Mouse (Mus musculus) heart, embryonic 10.5 days (tissue): ENCODE measurements around the gene Psd. TPM values are rescaled to one million over a fixed set of nuclear protein-coding genes. Genes with fewer than 3 reads are reported as not detected.

Source experiments
- DNase-seq: peaks from one replicate; pipeline ENCODE4 v3.0.0-alpha.2; 2017; ENCODE audit warnings: low spot score
- H3K27ac ChIP-seq: fragments of 300-500 bp; sonication (generic); 2 replicates; pipeline ENCODE4 v1.5.1; 2016; ENCODE audit warnings: mild to moderate bottlenecking
- H3K27me3 ChIP-seq: fragments of 300-500 bp; sonication (generic); 2 replicates; pipeline ENCODE4 v1.6.1; 2016; ENCODE audit warnings: mild to moderate bottlenecking; ENCODE audit not compliant: poor library complexity, insufficient read depth, severe bottlenecking
- H3K36me3 ChIP-seq: fragments of 300-500 bp; sonication (generic); 2 replicates; pipeline ENCODE4 v1.6.1; 2016; ENCODE audit warnings: mild to moderate bottlenecking, moderate library complexity
- H3K4me1 ChIP-seq: fragments of 300-500 bp; sonication (generic); 2 replicates; pipeline ENCODE4 v1.6.1; 2016; ENCODE audit warnings: mild to moderate bottlenecking
- H3K4me3 ChIP-seq: fragments of 300-500 bp; sonication (generic); 2 replicates; pipeline ENCODE4 v1.5.1; 2016; ENCODE audit warnings: mild to moderate bottlenecking, moderate library complexity
- H3K9me3 ChIP-seq: fragments of 300-500 bp; sonication (generic); 2 replicates; pipeline ENCODE4 v1.6.1; 2016; ENCODE audit warnings: mild to moderate bottlenecking, moderate library complexity
- WGBS: fragments of 180-500 bp; shearing (Covaris S2); methylation state at CpG from one replicate; pipeline ENCODE4 v1.1.7; 2016; 5-methylcytosine and 5-hydroxymethylcytosine counted together
- polyA plus RNA-seq: library from polyadenylated mRNA; unstranded; fragments of >200 nt; fragmentation: Nextera tagmentation; extraction: Ambion mirVana; gene quantifications from 2 replicates; pipeline ENCODE4 v1.2.1, GENCODE M21; 2016

Gene Psd
- polyA plus RNA-seq, 1 experiment from 2014 or later: 10.1 TPM

DNA sequence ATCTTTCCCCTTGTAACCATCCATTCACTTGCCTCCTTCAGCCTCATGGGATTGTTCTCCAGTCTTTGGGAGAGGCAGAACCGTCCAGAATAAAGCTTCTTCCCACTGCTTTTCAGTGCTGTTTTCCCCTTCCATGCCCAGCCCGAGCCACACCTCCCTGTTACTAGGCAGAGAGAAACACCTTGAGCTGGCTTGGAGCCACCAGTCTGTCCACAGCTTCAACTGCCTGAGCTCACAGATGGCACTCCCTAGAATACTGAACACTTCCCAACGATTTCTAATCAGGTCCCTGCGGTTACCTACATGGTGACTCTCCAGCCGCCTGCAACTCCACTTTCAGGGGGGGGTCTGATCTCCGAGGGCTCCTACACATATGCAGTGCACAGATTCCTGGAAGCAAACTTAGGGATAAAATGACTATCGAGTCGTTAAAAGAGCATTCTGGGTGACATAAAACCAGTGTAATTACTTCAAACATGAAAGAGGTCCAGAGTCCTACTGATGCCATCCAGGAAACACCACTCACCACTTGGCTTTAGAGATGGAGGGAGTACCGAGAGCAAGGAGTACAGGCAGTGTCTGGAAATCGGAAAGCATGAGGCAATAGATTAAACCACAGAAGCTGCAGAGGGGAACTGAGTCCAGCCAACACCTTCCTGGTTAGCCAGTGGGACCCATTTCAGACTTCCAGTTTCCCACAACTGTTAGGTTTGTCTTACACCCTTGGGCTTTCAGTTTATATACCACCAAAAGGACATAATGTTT, 23.4 kb upstream of the Psd start, which contains the start of gene 2310034G01Rik:
2310034G01Rik (minus strand) TSS at position 135 of the 765 bp plus-strand sequence.
- peaks cover 64% of the 10 kb centered on the region for H3K27me3 ChIP-seq
- WGBS: 59% methylated on average over 10 of the region's 10 CpGs

GRCm38 (mm10) chr19:46349550-46349949, 22.6 kb upstream of the Psd start:
- DNase-seq: no peak
- 23% methylated on average over 6 of the region's 6 CpGs for WGBS
- Histone ChIP-seq H3K4me3 (peak overlapping the region; percentile 79), H3K36me3 (no peaks in the 10 kb centered on the region), H3K27ac (no peak overlapping the region), H3K27me3 (peaks cover 67% of the 10 kb centered on the region), H3K4me1 (peaks cover 20% of the 10 kb centered on the region), H3K9me3 (no peaks in the 10 kb centered on the region)

More for the DNA sequence above, 23.4 kb upstream of the Psd start, which contains the start of gene 2310034G01Rik:
- DNase-seq: no peak
- Histone ChIP-seq H3K9me3 (no peaks in the 10 kb centered on the region), H3K27ac (peak within 1 kb of the TSS; percentile 83), H3K36me3 (no peaks in the 10 kb centered on the region), H3K4me3 (peak within 1 kb of the TSS; percentile 79), H3K4me1 (peaks cover 20% of the 10 kb centered on the region)

GRCm38 (mm10) chr19:46348761-46349458, 22.0 kb upstream of the Psd start:
- under 1% methylated on average over 78 of the region's 78 CpGs for WGBS
- Histone ChIP-seq H3K4me3 (peak overlapping the region; percentile 79), H3K36me3 (no peaks in the 10 kb centered on the region), H3K27me3 (peaks cover 73% of the 10 kb centered on the region), H3K27ac (peak overlapping the region; percentile 83), H3K4me1 (peaks cover 20% of the 10 kb centered on the region), H3K9me3 (no peaks in the 10 kb centered on the region)
- DNase-seq: peak; percentile 83

DNA sequence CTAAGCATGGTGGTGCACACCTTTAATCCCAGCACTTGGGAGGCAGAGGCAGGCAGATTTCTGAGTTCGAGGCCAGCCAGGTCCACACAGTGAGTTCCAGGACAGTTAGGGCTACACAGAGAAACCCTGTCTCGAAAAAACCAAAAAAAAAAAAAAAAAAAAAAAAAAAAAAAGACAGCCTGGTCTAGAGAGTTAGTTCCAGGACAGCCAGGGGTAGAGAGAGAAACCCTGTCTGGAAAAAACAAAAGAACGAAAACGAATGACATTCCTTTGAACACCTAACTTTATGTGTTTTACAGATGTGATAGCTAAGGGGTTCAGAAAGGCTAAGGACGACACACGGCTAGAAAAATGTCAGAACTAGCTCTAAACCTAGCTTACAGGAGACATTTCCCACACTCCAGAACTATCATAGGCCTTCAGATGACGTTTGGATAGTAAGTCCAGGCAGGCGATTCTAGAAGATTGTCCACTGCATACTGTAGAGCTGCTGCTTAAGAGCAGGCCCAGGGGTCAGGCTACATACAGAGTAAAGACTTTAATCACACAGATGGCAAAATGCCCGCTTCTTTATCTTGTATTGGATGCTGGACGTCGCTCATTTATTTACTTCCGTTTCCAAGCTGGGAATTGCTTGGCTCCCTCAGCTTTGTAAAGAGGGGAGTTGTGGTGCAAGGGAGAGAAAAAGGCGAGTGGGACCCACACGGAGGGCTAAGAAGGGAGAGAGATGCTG, 21.1 kb upstream of the Psd start:
- Histone ChIP-seq H3K27me3 (peaks cover 73% of the 10 kb centered on the region), H3K36me3 (no peaks in the 10 kb centered on the region), H3K4me3 (peak overlapping the region; percentile 79), H3K9me3 (no peaks in the 10 kb centered on the region), H3K27ac (peak overlapping the region; percentile 83), H3K4me1 (peaks cover 20% of the 10 kb centered on the region)
- DNase-seq: no peak
- WGBS: 31% methylated on average over 14 of the region's 14 CpGs

- 82% methylated on average over 1 of the region's 1 CpGs for WGBS
- no peak for DNase-seq
- peaks cover 20% of the 10 kb centered on the region for H3K4me1 ChIP-seq
- no peaks in the 10 kb centered on the region for H3K36me3 ChIP-seq
- peaks cover 63% of the 10 kb centered on the region for H3K27me3 ChIP-seq
- H3K4me3 ChIP-seq: no peak overlapping the region
- no peak overlapping the region for H3K27ac ChIP-seq
- H3K9me3 ChIP-seq: no peaks in the 10 kb centered on the region
These were observed 20.2 kb upstream of the Psd start for GRCm38 (mm10) chr19:46347146-46347545.

GRCm38 (mm10) chr19:46344710-46345419, 17.9 kb upstream of the Psd start:
- no peak for DNase-seq
- Histone ChIP-seq H3K9me3 (no peaks in the 10 kb centered on the region), H3K27ac (no peak overlapping the region), H3K4me3 (no peak overlapping the region), H3K27me3 (peaks cover 51% of the 10 kb centered on the region), H3K4me1 (peaks cover 24% of the 10 kb centered on the region), H3K36me3 (no peaks in the 10 kb centered on the region)
- 19% methylated on average over 7 of the region's 7 CpGs for WGBS

DNA sequence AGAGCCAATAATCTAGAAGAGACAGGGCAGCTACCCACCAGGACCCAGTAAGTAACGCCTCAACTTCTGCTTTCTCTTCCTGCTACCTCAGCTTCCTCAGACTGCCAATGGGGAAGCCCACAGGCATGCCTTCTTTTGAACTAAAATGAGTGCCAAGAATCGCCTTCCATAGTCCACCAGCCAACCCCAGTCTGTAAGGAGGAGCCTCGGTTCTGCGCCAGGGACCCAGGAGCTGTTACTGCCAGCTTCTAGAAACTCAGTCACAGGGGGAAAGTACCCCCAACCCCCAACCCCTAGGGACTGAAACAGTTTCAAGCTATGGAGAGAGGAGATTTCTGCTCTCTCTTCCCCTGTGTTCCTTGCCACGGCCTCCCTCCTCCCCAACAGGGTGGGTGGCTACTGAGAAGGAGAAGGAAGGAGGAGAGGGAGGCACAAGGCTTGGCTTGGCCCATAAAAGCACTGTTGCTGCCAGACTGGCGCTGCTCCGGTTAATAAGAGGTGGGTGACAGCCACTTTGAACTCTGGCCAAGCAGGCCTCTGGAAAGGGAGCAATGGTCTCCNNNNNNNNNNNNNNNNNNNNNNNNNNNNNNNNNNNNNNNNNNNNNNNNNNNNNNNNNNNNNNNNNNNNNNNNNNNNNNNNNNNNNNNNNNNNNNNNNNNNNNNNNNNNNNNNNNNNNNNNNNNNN, 12.5 kb upstream of the Psd start:
- Histone ChIP-seq H3K27ac (peak overlapping the region; percentile 91), H3K4me3 (no peak overlapping the region), H3K9me3 (no peaks in the 10 kb centered on the region), H3K4me1 (peaks cover 21% of the 10 kb centered on the region), H3K27me3 (peaks cover 20% of the 10 kb centered on the region), H3K36me3 (no peaks in the 10 kb centered on the region)
- 70% methylated on average over 7 of the region's 7 CpGs for whole genome bisulfite sequencing
- DNase-seq: no peak

DNA sequence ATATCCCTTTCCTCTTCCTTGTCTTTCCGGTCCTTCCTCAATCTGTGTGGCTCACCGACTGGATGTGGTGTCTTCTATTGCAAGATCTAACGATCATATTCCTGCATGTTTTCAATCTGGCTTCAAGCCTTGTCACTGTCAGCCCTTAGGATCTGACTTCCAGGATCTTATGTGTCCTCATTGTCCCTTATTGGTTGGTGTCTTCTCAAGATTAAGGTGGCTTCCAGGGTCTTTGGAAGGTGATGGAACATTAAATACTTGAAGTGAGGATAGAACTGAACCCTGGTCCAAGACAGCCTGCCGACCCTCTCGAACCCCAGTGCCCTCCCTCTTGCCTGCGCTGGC, 12.0 kb upstream of the Psd start:
- Histone ChIP-seq H3K36me3 (no peaks in the 10 kb centered on the region), H3K4me1 (peaks cover 21% of the 10 kb centered on the region), H3K4me3 (peak overlapping the region; percentile 68), H3K9me3 (no peaks in the 10 kb centered on the region), H3K27me3 (peaks cover 15% of the 10 kb centered on the region), H3K27ac (peak overlapping the region; percentile 91)
- 48% methylated on average over 6 of the region's 6 CpGs for WGBS
- no peak for DNase-seq

DNA sequence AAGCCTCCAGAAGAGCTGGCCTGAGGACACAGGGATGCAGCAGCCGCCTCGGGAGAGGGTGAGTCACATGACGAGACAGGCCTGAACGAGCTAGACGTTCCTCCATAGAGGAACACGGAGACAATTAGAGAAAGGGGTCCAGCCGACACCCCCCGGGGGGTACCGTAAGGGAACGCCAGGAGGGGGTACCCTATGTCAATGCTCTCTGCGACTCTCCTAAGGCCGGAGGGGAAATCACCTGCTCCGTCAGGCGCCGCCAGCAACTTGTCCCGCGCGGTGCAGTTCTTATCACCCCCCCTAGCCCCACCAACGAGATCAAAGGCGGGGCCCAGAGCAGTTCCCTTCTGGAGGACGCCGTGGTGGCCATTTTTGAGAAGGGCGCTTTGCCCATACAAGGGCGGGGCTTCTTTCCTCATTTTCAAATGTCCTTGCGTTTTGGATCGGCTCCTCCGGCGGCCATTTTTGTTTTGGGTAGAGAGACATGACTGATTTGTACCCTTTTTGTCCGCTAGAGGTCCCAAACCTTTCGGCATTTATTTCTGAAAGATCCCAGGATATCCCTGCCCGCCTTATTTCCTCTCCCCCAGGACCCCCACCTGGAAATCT, 11.5 kb upstream of the Psd start, which contains the start of gene Cuedc2:
Cuedc2 (minus strand) TSS at position 372 of the 606 bp plus-strand sequence.
- H3K27ac ChIP-seq: peak within 1 kb of the TSS; percentile 91
- H3K9me3 ChIP-seq: no peaks in the 10 kb centered on the region
- H3K4me3 ChIP-seq: peak within 1 kb of the TSS; percentile 68
- DNase-seq: peak; percentile 97
- H3K27me3 ChIP-seq: peaks cover 10% of the 10 kb centered on the region
- no peaks in the 10 kb centered on the region for H3K36me3 ChIP-seq
- peaks cover 21% of the 10 kb centered on the region for H3K4me1 ChIP-seq
- under 1% methylated on average over 31 of the region's 31 CpGs for WGBS

DNA sequence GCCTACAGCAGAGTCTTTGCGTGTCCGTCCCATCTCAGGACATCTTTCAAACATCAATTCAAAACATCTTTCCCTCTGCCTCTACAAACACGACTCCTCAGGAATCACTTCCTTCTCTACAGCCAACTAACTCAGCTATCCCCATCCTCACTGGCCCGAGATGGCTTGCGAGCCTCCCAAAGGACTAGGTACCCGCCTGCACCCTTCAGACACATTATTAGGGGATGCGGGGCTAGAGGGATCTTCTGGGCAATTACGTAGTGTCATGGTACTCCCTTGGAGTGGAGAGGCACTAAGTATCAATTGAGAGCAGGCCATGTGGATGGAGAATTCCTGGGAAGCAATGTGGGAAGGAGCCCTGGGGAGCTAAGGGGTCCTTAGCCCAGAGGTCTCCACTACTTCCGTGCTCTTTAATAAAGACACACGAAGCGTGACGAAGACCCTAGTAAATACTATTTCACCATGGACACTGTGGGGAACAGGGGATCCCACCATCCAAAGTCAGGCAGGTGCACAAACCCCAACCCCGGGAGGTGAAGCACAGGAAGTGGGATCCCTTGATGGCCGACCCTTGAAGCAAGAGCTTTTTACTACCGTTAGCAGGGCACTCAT, 10.9 kb upstream of the Psd start:
- 38% methylated on average over 15 of the region's 15 CpGs for WGBS
- Histone ChIP-seq H3K4me1 (peaks cover 21% of the 10 kb centered on the region), H3K9me3 (no peaks in the 10 kb centered on the region), H3K27me3 (peaks cover 10% of the 10 kb centered on the region), H3K4me3 (peak overlapping the region; percentile 68), H3K36me3 (no peaks in the 10 kb centered on the region), H3K27ac (peak overlapping the region; percentile 91)
- DNase-seq: no peak

DNA sequence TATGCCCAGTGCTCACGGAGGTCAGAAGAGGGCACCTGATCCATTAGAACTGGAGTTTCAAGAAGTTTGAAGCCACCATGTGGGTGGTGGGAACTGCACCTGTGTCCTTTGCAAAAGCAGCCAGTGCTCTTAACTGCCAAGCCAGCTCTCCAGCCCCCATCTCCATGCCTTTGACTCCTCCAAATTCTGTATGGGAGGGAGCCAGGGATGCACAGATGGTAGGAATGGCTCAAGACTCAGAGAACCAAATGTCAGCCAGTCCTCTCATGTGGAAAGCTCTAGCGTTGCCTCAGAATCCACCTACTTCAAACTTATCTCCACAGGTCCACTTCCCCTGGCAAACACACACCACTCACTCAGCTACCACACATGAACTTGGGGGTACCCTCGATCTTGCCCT, 7.0 kb upstream of the Psd start:
- no peak for DNase-seq
- peaks cover 24% of the 10 kb centered on the region for H3K4me1 ChIP-seq
- no peak overlapping the region for H3K27ac ChIP-seq
- peaks cover 24% of the 10 kb centered on the region for H3K36me3 ChIP-seq
- no peaks in the 10 kb centered on the region for H3K9me3 ChIP-seq
- H3K4me3 ChIP-seq: no peak overlapping the region
- H3K27me3 ChIP-seq: peaks cover 5% of the 10 kb centered on the region; the same call in 1 of the 2 replicates
- 84% methylated on average over 3 of the region's 3 CpGs for WGBS
